Mouse (Mus musculus) gastrocnemius, postnatal 25 days (tissue): Measurements from ENCODE around the gene Olfr1204. TPM values are rescaled to one million over a fixed set of nuclear protein-coding genes. Genes with fewer than 3 reads are reported as not detected.

Experiments used
- DNase-seq: peaks from one replicate; pipeline ENCODE4 v3.0.0; 2022
- long read RNA-seq, 2 experiments: library from polyadenylated mRNA; stranded (forward); transcript quantifications; one replicate each; pipeline ENCODE4 v2.0.0; 2021
- total RNA-seq, 2 experiments: library from RNA; stranded (reverse); gene quantifications; 1 replicate in 1 of 2; 2 replicates in 1 of 2; pipeline ENCODE4 v1.2.3; 2021

Olfr1204 gene
- total RNA-seq = not detected
- long read RNA-seq, experiment 1 = 0 reads
- long read RNA-seq, experiment 2 = 0 reads

- DNase-seq = no peak
Measured at GRCm38 (mm10) chr2:88848992-88849391, at the start of gene Olfr1204. Olfr1204 (plus strand) TSS chr2:88849292.

GRCm38 (mm10) chr2:88814196-88814595 lies 34.9 kb upstream of the Olfr1204 start, which contains the start of gene Olfr1202:
Olfr1202 (plus strand) TSS chr2:88814496.
- DNase-seq = no peak

- DNase-seq = no peak
Measured at GRCm38 (mm10) chr2:88829437-88829836, 19.7 kb upstream of the Olfr1204 start, which contains the start of gene Olfr1205. Olfr1205 (plus strand) TSS chr2:88829737.

GRCm38 (mm10) chr2:88838477-88838876 lies 10.6 kb upstream of the Olfr1204 start:
- no peak for DNase-seq

- no peak for DNase-seq
Measured at GRCm38 (mm10) chr2:88862931-88863330, 13.8 kb downstream of the Olfr1204 start, which contains the start of gene Olfr1206. Olfr1206 (plus strand) TSS chr2:88863231.

- DNase-seq = no peak
Measured at GRCm38 (mm10) chr2:88902211-88902610, 53.1 kb downstream of the Olfr1204 start, which contains the start of gene Olfr1208. Olfr1208 (minus strand) TSS chr2:88902311.

Other genes starting within 250 kb of the Olfr1204 start
- gene Olfr1191-ps1, start 208.8 kb upstream of the Olfr1204 start, total RNA-seq = under 1 TPM in 1 of 2 experiments, not detected in 1; 0.05 TPM
- not detected for gene Olfr1192-ps1, start 200.8 kb upstream of the Olfr1204 start, total RNA-seq
- gene Olfr1193, start 173.7 kb upstream of the Olfr1204 start, total RNA-seq = not detected
- gene Olfr1195, start 160.1 kb upstream of the Olfr1204 start, total RNA-seq = not detected
- gene Olfr1196, start 144.7 kb upstream of the Olfr1204 start, total RNA-seq = not detected
- not detected for gene Olfr1197, start 116.9 kb upstream of the Olfr1204 start, total RNA-seq
- gene Olfr1198, start 97.9 kb upstream of the Olfr1204 start, total RNA-seq = not detected
- gene Olfr1199, start 88.8 kb upstream of the Olfr1204 start, total RNA-seq = not detected
- gene Olfr1200, start 78.8 kb upstream of the Olfr1204 start, total RNA-seq = not detected
- not detected for gene Olfr1201, start 56.3 kb upstream of the Olfr1204 start, total RNA-seq
- gene Olfr1202, start 34.8 kb upstream of the Olfr1204 start, total RNA-seq = not detected
- not detected for gene Olfr1205, start 19.6 kb upstream of the Olfr1204 start, total RNA-seq
- gene Olfr1206, start 13.9 kb downstream of the Olfr1204 start, total RNA-seq = not detected
- gene Olfr1208, start 53.0 kb downstream of the Olfr1204 start, total RNA-seq = not detected
- gene Olfr1209, start 65.9 kb downstream of the Olfr1204 start, total RNA-seq = not detected
- not detected for gene Olfr1211, start 88.8 kb downstream of the Olfr1204 start, total RNA-seq
- gene Olfr1212, start 104.7 kb downstream of the Olfr1204 start, total RNA-seq = not detected
- gene Gm13762, start 131.0 kb downstream of the Olfr1204 start, total RNA-seq = not detected
- not detected for gene Olfr1214, start 143.4 kb downstream of the Olfr1204 start, total RNA-seq
- gene Olfr1215, start 157.7 kb downstream of the Olfr1204 start, total RNA-seq = not detected
- not detected for gene Olfr1216, start 169.0 kb downstream of the Olfr1204 start, total RNA-seq
- gene Olfr1217, start 182.8 kb downstream of the Olfr1204 start, total RNA-seq = not detected
- gene Olfr1218, start 211.9 kb downstream of the Olfr1204 start, total RNA-seq = not detected
- not detected for gene Olfr1219, start 234.2 kb downstream of the Olfr1204 start, total RNA-seq